Mouse (Mus musculus) forebrain, embryonic 13.5 days (tissue): ENCODE results near the gene Eid2. TPM values are rescaled to one million over a fixed set of nuclear protein-coding genes. Genes with fewer than 3 reads are reported as not detected.
"Not testable (repeated sequence)": the region's sequence is repeated elsewhere in the genome, so short reads cannot be mapped to it uniquely, and the experiment has no call there.

Experiments
- ATAC-seq: fragments of 200-750 bp; cut with Nextera tagmentation; 2 replicates; pipeline ENCODE4 v1.8.0; 2017
- H3K27ac ChIP-seq: fragments of 300-500 bp; sonication (generic); 2 replicates; pipeline ENCODE4 v1.5.1; 2015; ENCODE audit warnings: inconsistent platforms, mild to moderate bottlenecking, moderate library complexity
- H3K27me3 ChIP-seq: fragments of 300-500 bp; sonication (generic); 2 replicates; pipeline ENCODE4 v1.6.1; 2015; ENCODE audit warnings: mild to moderate bottlenecking, inconsistent platforms
- H3K36me3 ChIP-seq: fragments of 300-500 bp; sonication (generic); 2 replicates; pipeline ENCODE4 v1.6.1; 2015; ENCODE audit warnings: mild to moderate bottlenecking, inconsistent platforms; ENCODE audit not compliant: poor library complexity, severe bottlenecking
- H3K4me1 ChIP-seq: fragments of 300-500 bp; sonication (generic); 2 replicates; pipeline ENCODE4 v1.6.1; 2015; ENCODE audit warnings: inconsistent platforms
- H3K4me2 ChIP-seq: fragments of 300-500 bp; sonication (generic); 2 replicates; pipeline ENCODE4 v1.6.1; 2015; ENCODE audit warnings: inconsistent platforms, mild to moderate bottlenecking, moderate library complexity
- H3K4me3 ChIP-seq: fragments of 300-500 bp; sonication (generic); 2 replicates; pipeline ENCODE4 v1.5.1; 2015; ENCODE audit warnings: mild to moderate bottlenecking, inconsistent platforms
- H3K9ac ChIP-seq: fragments of 300-500 bp; sonication (generic); 2 replicates; pipeline ENCODE4 v1.6.1; 2015; ENCODE audit warnings: mild to moderate bottlenecking, inconsistent platforms
- H3K9me3 ChIP-seq: fragments of 300-500 bp; sonication (generic); replicated peaks from 2 replicates; pipeline ENCODE4 v1.6.1; 2016; ENCODE audit warnings: inconsistent platforms
- WGBS: fragments of 180-500 bp; shearing (Covaris S2); methylation state at CpG from one replicate; pipeline ENCODE4 v1.1.7; 2015; 5-methylcytosine and 5-hydroxymethylcytosine counted together
- polyA plus RNA-seq: library from polyadenylated mRNA; unstranded; fragments of >200 nt; fragmentation: Nextera tagmentation; extraction: Ambion mirVana; gene quantifications from 2 replicates; pipeline ENCODE4 v1.2.1, GENCODE M21; 2015

Eid2 gene
- polyA plus RNA-seq: 3.3 TPM in 2 replicates

DNA sequence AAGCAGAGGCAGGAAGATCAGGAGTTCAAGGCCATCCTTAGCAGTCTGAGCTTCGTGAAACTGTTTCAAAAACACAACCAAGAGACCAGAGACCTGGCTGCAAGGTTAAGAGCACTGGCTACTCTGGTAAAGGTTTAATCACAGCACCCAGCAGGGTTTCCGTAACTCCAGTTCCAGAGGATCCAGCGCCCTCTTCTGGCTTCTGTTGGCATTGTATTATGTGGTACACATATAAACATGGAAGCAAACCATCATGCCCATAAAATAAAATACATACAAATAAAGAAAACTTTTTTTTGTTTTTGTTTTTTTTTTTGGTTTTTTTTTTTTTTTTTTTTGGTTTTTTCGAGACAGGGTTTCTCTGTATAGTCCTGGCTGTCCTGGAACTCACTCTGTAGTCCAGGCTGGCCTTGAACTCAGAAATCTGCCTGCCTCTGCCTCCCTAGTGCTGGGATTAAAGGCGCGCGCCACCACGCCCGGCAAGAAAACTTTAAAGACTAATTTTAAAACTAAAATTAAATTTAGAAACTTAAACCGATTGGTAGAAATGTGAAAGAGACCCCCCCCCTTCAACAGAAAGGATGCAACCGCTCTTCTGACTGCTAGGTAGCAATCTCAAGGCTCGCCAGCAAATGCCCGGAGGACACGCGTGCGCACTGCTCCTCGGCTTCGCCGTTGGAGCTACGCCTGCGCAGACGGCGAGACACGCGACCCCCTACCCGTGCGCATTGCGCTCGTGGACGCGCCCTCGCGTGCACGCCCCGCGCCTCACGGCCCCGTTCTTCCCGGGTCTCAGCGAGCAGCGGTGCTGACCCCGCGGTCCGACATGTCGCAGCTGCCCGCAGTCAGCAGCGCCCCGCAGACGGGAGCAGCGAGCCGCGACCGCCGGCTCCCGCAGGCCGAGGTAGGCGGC lies at the start of gene Eid2:
Gene Eid2, plus strand, starts transcription at position 753 of the 913 bp plus-strand sequence.
- Histone ChIP-seq H3K36me3 (peaks cover 28% of the 10 kb centered on the region), H3K27ac (peak within 1 kb of the TSS; percentile 91), H3K27me3 (no peaks in the 10 kb centered on the region), H3K4me3 (peak within 1 kb of the TSS; percentile 97), H3K4me2 (peak within 1 kb of the TSS; percentile 83), H3K9me3 (no peaks in the 10 kb centered on the region), H3K4me1 (peaks cover 15% of the 10 kb centered on the region), H3K9ac (peak within 1 kb of the TSS; percentile 99)
- peak; percentile 94 for ATAC-seq
- WGBS: 7% methylated on average over 57 of the region's 57 CpGs

DNA sequence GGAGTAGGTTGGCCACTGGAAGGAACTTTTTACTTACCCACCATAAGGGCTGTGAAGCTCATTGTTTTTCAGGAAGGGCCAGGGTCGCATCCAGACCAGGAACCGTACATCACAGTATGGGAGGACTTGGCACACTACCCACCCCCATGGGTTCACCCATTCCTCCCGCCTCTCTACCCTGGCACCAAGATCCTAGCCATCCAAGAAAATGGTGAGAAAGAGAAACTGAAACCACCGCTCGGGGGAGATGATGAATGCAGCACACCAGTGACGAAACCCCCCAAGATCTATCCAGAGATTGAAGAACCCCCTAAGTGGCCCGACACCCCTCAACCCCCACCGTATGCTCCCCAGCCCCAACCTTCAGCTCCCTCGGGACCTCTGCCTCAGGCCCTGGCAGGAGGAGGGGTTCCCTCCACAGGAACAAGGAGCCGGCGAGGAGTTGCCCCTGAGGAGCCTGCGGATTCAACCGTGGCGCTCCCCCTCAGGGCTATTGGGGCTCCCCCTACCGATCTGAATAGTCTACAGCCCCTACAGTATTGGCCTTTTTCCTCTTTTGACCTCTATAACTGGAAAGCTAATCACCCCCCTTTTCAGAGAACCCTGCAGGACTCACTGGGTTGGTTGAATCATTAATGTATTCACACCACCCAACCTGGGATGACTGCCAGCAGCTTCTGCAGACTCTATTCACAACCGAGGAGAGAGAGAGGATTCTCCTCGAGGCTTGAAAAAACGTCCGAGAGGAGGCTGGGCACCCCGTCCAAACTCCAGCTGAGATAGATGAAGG lies 48.5 kb upstream of the Eid2 start:
- not testable (repeated sequence) for H3K9me3 ChIP-seq, H3K36me3 ChIP-seq, H3K4me1 ChIP-seq, ATAC-seq, H3K27ac ChIP-seq, H3K4me3 ChIP-seq, H3K27me3 ChIP-seq, H3K9ac ChIP-seq
- 0 out of 2 replicates have a peak overlapping the region, but pooled peaks have one; percentile 4 for H3K4me2 ChIP-seq
- 74% methylated on average over 20 of the region's 20 CpGs for WGBS

GRCm38 (mm10) chr7:28226836-28227235 lies 40.8 kb upstream of the Eid2 start:
- not testable (repeated sequence) for H3K36me3 ChIP-seq, H3K27me3 ChIP-seq, H3K4me3 ChIP-seq, ATAC-seq, H3K27ac ChIP-seq, H3K4me1 ChIP-seq, H3K9me3 ChIP-seq, H3K9ac ChIP-seq, H3K4me2 ChIP-seq
- 88% methylated on average over 4 of the region's 4 CpGs for WGBS

DNA sequence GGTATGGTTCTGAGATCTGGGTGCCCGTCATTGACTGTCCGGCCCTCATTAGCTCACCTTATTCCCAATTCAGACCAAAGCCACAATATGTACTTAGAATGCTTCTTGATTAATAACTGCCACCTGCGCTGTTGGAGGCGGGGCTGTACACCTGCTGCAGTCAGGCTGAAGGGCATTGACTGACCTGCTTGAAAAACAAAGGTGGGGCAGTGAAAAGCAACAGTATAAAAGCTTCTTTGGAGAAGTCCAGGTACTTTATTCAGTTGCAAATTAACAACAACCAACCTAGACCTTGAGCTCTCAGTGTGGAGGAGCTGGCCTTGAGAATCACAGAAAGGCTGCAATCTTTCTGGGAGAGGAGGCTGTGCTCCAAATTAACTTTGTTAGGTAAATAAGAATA lies 40.3 kb upstream of the Eid2 start:
- not testable (repeated sequence) for H3K4me2 ChIP-seq, H3K9me3 ChIP-seq, H3K36me3 ChIP-seq, H3K9ac ChIP-seq, ATAC-seq, H3K4me1 ChIP-seq, H3K27ac ChIP-seq, H3K4me3 ChIP-seq, H3K27me3 ChIP-seq
- 92% methylated on average over 4 of the region's 4 CpGs for WGBS

DNA sequence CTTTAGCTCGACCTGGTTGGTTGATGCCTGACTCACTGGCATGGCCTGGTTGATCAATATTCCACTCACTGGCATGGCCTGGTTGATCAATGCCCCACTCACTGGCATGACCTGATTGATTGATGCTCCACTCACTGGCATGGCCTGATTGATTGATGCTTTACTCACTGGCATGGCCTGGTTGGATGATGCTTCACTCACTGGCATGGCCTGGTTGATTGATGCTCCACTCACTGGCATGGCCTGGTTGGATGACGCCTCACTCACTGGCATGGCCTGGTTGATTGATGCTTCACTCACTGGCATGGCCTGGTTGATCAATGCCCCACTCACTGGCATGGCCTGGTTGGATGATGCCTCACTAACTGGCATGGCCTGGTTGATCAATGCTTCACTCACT lies 23.7 kb upstream of the Eid2 start:
- not testable (repeated sequence) for H3K4me2 ChIP-seq, H3K4me3 ChIP-seq, ATAC-seq, H3K27me3 ChIP-seq, H3K9me3 ChIP-seq, H3K36me3 ChIP-seq, H3K27ac ChIP-seq, H3K4me1 ChIP-seq, H3K9ac ChIP-seq
- WGBS: 67% methylated on average over 2 of the region's 2 CpGs

GRCm38 (mm10) chr7:28248957-28249356 lies 18.7 kb upstream of the Eid2 start:
- Histone ChIP-seq H3K9ac (no peak overlapping the region), H3K4me3 (no peak overlapping the region), H3K36me3 (no peaks in the 10 kb centered on the region), H3K4me2 (no peak overlapping the region), H3K27ac (no peak overlapping the region), H3K27me3 (no peaks in the 10 kb centered on the region), H3K4me1 (no peaks in the 10 kb centered on the region), H3K9me3 (no peaks in the 10 kb centered on the region)
- no peak for ATAC-seq
- 80% methylated on average over 3 of the region's 3 CpGs for WGBS

GRCm38 (mm10) chr7:28251976-28252375 lies 15.7 kb upstream of the Eid2 start:
- ATAC-seq: no peak
- WGBS: 90% methylated on average over 17 of the region's 17 CpGs

GRCm38 (mm10) chr7:28254591-28254990 lies 13.1 kb upstream of the Eid2 start:
- Histone ChIP-seq H3K9me3 (peaks cover 5% of the 10 kb centered on the region; the same call in 1 of the 2 replicates), H3K4me2 (no peak overlapping the region), H3K9ac (no peak overlapping the region), H3K27me3 (no peaks in the 10 kb centered on the region), H3K4me3 (no peak overlapping the region), H3K4me1 (no peaks in the 10 kb centered on the region), H3K27ac (no peak overlapping the region), H3K36me3 (no peaks in the 10 kb centered on the region)
- no peak for ATAC-seq
- WGBS: 93% methylated on average over 6 of the region's 6 CpGs

More at GRCm38 (mm10) chr7:28251976-28252375, 15.7 kb upstream of the Eid2 start:
- H3K4me1 ChIP-seq: no peaks in the 10 kb centered on the region
- H3K27me3 ChIP-seq: no peaks in the 10 kb centered on the region
- H3K4me3 ChIP-seq: no peak overlapping the region
- no peaks in the 10 kb centered on the region for H3K36me3 ChIP-seq
- H3K4me2 ChIP-seq: no peak overlapping the region
- H3K27ac ChIP-seq: no peak overlapping the region
- H3K9ac ChIP-seq: no peak overlapping the region
- H3K9me3 ChIP-seq: peaks cover 5% of the 10 kb centered on the region; the same call in 1 of the 2 replicates

- no peaks in the 10 kb centered on the region for H3K4me1 ChIP-seq
Measured at GRCm38 (mm10) chr7:28255476-28255875, 12.2 kb upstream of the Eid2 start.

GRCm38 (mm10) chr7:28262861-28263260 lies 4.8 kb upstream of the Eid2 start:
- no peaks in the 10 kb centered on the region for H3K36me3 ChIP-seq
- no peaks in the 10 kb centered on the region for H3K27me3 ChIP-seq
- H3K9me3 ChIP-seq: no peaks in the 10 kb centered on the region
- no peak overlapping the region for H3K4me2 ChIP-seq
- H3K4me1 ChIP-seq: no peaks in the 10 kb centered on the region
- H3K27ac ChIP-seq: no peak overlapping the region
- WGBS: 49% methylated on average over 5 of the region's 5 CpGs
- H3K9ac ChIP-seq: no peak overlapping the region
- H3K4me3 ChIP-seq: no peak overlapping the region
- no peak for ATAC-seq

More at GRCm38 (mm10) chr7:28255476-28255875, 12.2 kb upstream of the Eid2 start:
- no peak overlapping the region for H3K9ac ChIP-seq
- no peak overlapping the region for H3K27ac ChIP-seq
- no peak overlapping the region for H3K4me2 ChIP-seq
- peaks cover 5% of the 10 kb centered on the region; the same call in 1 of the 2 replicates for H3K9me3 ChIP-seq
- no peak for ATAC-seq
- no peak overlapping the region for H3K4me3 ChIP-seq
- 82% methylated on average over 6 of the region's 6 CpGs for WGBS
- no peaks in the 10 kb centered on the region for H3K36me3 ChIP-seq
- H3K27me3 ChIP-seq: no peaks in the 10 kb centered on the region

GRCm38 (mm10) chr7:28263786-28264185 lies 3.9 kb upstream of the Eid2 start:
- H3K9ac ChIP-seq: no peak overlapping the region
- no peak overlapping the region for H3K27ac ChIP-seq
- 10% methylated on average over 15 of the region's 15 CpGs for WGBS
- no peaks in the 10 kb centered on the region for H3K27me3 ChIP-seq
- no peaks in the 10 kb centered on the region for H3K36me3 ChIP-seq
- no peak overlapping the region for H3K4me2 ChIP-seq
- no peak for ATAC-seq
- H3K4me1 ChIP-seq: peaks cover 4% of the 10 kb centered on the region
- no peaks in the 10 kb centered on the region for H3K9me3 ChIP-seq
- no peak overlapping the region for H3K4me3 ChIP-seq

- 89% methylated on average over 13 of the region's 13 CpGs for WGBS
- Histone ChIP-seq H3K4me2 (no peak overlapping the region), H3K4me3 (no peak overlapping the region), H3K4me1 (peaks cover 15% of the 10 kb centered on the region), H3K27me3 (no peaks in the 10 kb centered on the region), H3K9ac (no peak overlapping the region), H3K36me3 (peaks cover 13% of the 10 kb centered on the region), H3K27ac (no peak overlapping the region), H3K9me3 (no peaks in the 10 kb centered on the region)
- no peak for ATAC-seq
Measured at GRCm38 (mm10) chr7:28265391-28265790, 2.3 kb upstream of the Eid2 start.
